Mouse (Mus musculus) gastrocnemius, adult 18-20 months (tissue): ENCODE measurements around the gene Npff. TPM values are rescaled to one million over a fixed set of nuclear protein-coding genes. Genes with fewer than 3 reads are reported as not detected.

ENCODE experiments used
- DNase-seq: peaks from one replicate; pipeline ENCODE4 v3.0.0; 2021; ENCODE audit warnings: low spot score
- long read RNA-seq, 2 experiments: library from polyadenylated mRNA; stranded (forward); transcript quantifications; one replicate each; pipeline ENCODE4 v2.0.0; 2021
- total RNA-seq, 2 experiments: library from RNA; stranded (reverse); gene quantifications; 2 replicates each; pipeline ENCODE4 v1.2.3; 2021

Npff gene
- 1 to 10 TPM; 1.5 to 1.8 TPM for total RNA-seq
- long read RNA-seq, experiment 1, partial matches to known transcripts: 4 of 4 reads
- long read RNA-seq, experiment 1, other reads (novel, unspliced or antisense): 0 of 4 reads
- long read RNA-seq, experiment 2, partial matches to known transcripts: 5 of 5 reads
- long read RNA-seq, experiment 2, other reads (novel, unspliced or antisense): 0 of 5 reads

GRCm38 (mm10) chr15:102524892-102525485 is at the start of gene Npff:
Gene Npff (minus strand): TSS chr15:102524942.
- DNase-seq: peak; percentile 67

- no peak for DNase-seq
Measured at GRCm38 (mm10) chr15:102572081-102572480, 47.3 kb upstream of the Npff start.

GRCm38 (mm10) chr15:102567849-102568248 is 43.1 kb upstream of the Npff start:
- DNase-seq: no peak

GRCm38 (mm10) chr15:102563681-102564080 is 38.9 kb upstream of the Npff start:
- DNase-seq: no peak

GRCm38 (mm10) chr15:102563061-102563460 is 38.3 kb upstream of the Npff start:
- DNase-seq: no peak

GRCm38 (mm10) chr15:102562491-102562890 is 37.7 kb upstream of the Npff start:
- no peak for DNase-seq

- no peak for DNase-seq
Measured at GRCm38 (mm10) chr15:102557580-102557979, 32.8 kb upstream of the Npff start.

- DNase-seq: no peak
Measured at GRCm38 (mm10) chr15:102555581-102555980, 30.8 kb upstream of the Npff start.

- DNase-seq: no peak
Measured at GRCm38 (mm10) chr15:102552599-102552998, 27.9 kb upstream of the Npff start.

- no peak for DNase-seq
Measured at GRCm38 (mm10) chr15:102547478-102547877, 22.7 kb upstream of the Npff start.

GRCm38 (mm10) chr15:102546677-102547427 is 22.1 kb upstream of the Npff start:
- DNase-seq: peak; percentile 62

GRCm38 (mm10) chr15:102546246-102546645 is 21.5 kb upstream of the Npff start:
- DNase-seq: no peak

GRCm38 (mm10) chr15:102544801-102545200 is 20.1 kb upstream of the Npff start:
- DNase-seq: no peak

- no peak for DNase-seq
Measured at GRCm38 (mm10) chr15:102533926-102534325, 9.2 kb upstream of the Npff start.

GRCm38 (mm10) chr15:102532106-102532900 is 7.6 kb upstream of the Npff start:
- no peak for DNase-seq

- DNase-seq: no peak
Measured at GRCm38 (mm10) chr15:102531586-102531985, 6.8 kb upstream of the Npff start.

- DNase-seq: no peak
Measured at GRCm38 (mm10) chr15:102530566-102530965, 5.8 kb upstream of the Npff start.

GRCm38 (mm10) chr15:102528396-102528795 is 3.7 kb upstream of the Npff start:
- no peak for DNase-seq

GRCm38 (mm10) chr15:102527936-102528335 is 3.2 kb upstream of the Npff start:
- no peak for DNase-seq

GRCm38 (mm10) chr15:102526111-102527002 is 1.6 kb upstream of the Npff start:
- DNase-seq: no peak

- DNase-seq: no peak
Measured at GRCm38 (mm10) chr15:102521480-102521879, 3.3 kb downstream of the Npff start.
